Mouse (Mus musculus): ENCODE measurements around the gene Brd7.

GRCm38 (mm10) chr8:88320134-88320533, 41.9 kb downstream of the Brd7 start:
- TF ChIP-seq CTCF (IDR thresholded peaks at IDR 0.05; ENCODE audit: borderline replicate concordance, insufficient read depth, low read depth, low read length): no peak
- no peak for TF ChIP-seq POLR2A (IDR thresholded peaks at IDR 0.05; ENCODE audit: borderline replicate concordance, insufficient read depth, low read length)

Measured in cerebellum, adult 2 months (tissue).